Mouse (Mus musculus): ENCODE results near the gene Gm37240. TPM values are rescaled to one million over a fixed set of nuclear protein-coding genes. Genes with fewer than 3 reads are reported as not detected.

Gm37240 gene
- polyA plus RNA-seq, 1 experiment from 2014 or later: 13.4 TPM

- H3K27ac ChIP-seq (replicated peaks; ENCODE audit: low read depth, low read length): no peak overlapping the region
- H3K36me3 ChIP-seq (ENCODE audit: control insufficient read depth, insufficient read depth, low read length): no peaks in the 10 kb centered on the region
- H3K27me3 ChIP-seq (replicated peaks; ENCODE audit: control insufficient read depth, insufficient read depth, low read length): no peaks in the 10 kb centered on the region
- DNase-seq (ENCODE audit: low spot score) (no peak), ATAC-seq (ENCODE audit: low read depth) (no peak)
- WGBS: 94% methylated on average over 6 of the region's 6 CpGs
- no peak overlapping the region for H3K4me3 ChIP-seq (ENCODE audit: low read depth, low read length)
- no peak overlapping the region for H3K9ac ChIP-seq (ENCODE audit: low read depth, low read length)
- no peaks in the 10 kb centered on the region for H3K4me1 ChIP-seq (ENCODE audit: control insufficient read depth, insufficient read depth, low read length)
- no peaks in the 10 kb centered on the region for H3K9me3 ChIP-seq (ENCODE audit: control insufficient read depth, low read length)
- H3K4me2 ChIP-seq (ENCODE audit: low read depth, low read length): no peak overlapping the region
Measured at GRCm38 (mm10) chr3:85021816-85022215, 865.5 kb downstream of the Gm37240 start.

GRCm38 (mm10) chr3:85020137-85020536 is 867.2 kb downstream of the Gm37240 start:
- Histone ChIP-seq H3K4me2 (ENCODE audit: low read depth, low read length) (no peak overlapping the region), H3K4me1 (ENCODE audit: control insufficient read depth, insufficient read depth, low read length) (no peaks in the 10 kb centered on the region), H3K4me3 (ENCODE audit: low read depth, low read length) (no peak overlapping the region), H3K9me3 (ENCODE audit: control insufficient read depth, low read length) (no peaks in the 10 kb centered on the region), H3K27me3 (replicated peaks; ENCODE audit: control insufficient read depth, insufficient read depth, low read length) (no peaks in the 10 kb centered on the region), H3K27ac (replicated peaks; ENCODE audit: low read depth, low read length) (no peak overlapping the region), H3K36me3 (ENCODE audit: control insufficient read depth, insufficient read depth, low read length) (no peaks in the 10 kb centered on the region), H3K9ac (ENCODE audit: low read depth, low read length) (no peak overlapping the region)
- DNase-seq (ENCODE audit: low spot score) (no peak), ATAC-seq (ENCODE audit: low read depth) (no peak)

- Histone ChIP-seq H3K4me3 (ENCODE audit: low read depth, low read length) (no peak overlapping the region), H3K27ac (replicated peaks; ENCODE audit: low read depth, low read length) (no peak overlapping the region), H3K9ac (ENCODE audit: low read depth, low read length) (no peak overlapping the region), H3K27me3 (replicated peaks; ENCODE audit: control insufficient read depth, insufficient read depth, low read length) (no peaks in the 10 kb centered on the region), H3K9me3 (ENCODE audit: control insufficient read depth, low read length) (no peaks in the 10 kb centered on the region), H3K36me3 (ENCODE audit: control insufficient read depth, insufficient read depth, low read length) (no peaks in the 10 kb centered on the region), H3K4me2 (ENCODE audit: low read depth, low read length) (no peak overlapping the region), H3K4me1 (ENCODE audit: control insufficient read depth, insufficient read depth, low read length) (no peaks in the 10 kb centered on the region)
- WGBS: 52% methylated on average over 9 of the region's 9 CpGs
- DNase-seq (ENCODE audit: low spot score) (peak; percentile 13), ATAC-seq (ENCODE audit: low read depth) (no peak)
Measured at GRCm38 (mm10) chr3:85015667-85016066, 871.7 kb downstream of the Gm37240 start.

- 87% methylated on average over 6 of the region's 6 CpGs for WGBS
- ATAC-seq (ENCODE audit: low read depth): no peak
Measured at GRCm38 (mm10) chr3:85012889-85013288, 874.4 kb downstream of the Gm37240 start.

GRCm38 (mm10) chr3:85005257-85005656 is 882.1 kb downstream of the Gm37240 start:
- WGBS: 93% methylated on average over 2 of the region's 2 CpGs
- H3K9me3 ChIP-seq (ENCODE audit: control insufficient read depth, low read length): no peaks in the 10 kb centered on the region
- no peaks in the 10 kb centered on the region for H3K27me3 ChIP-seq (replicated peaks; ENCODE audit: control insufficient read depth, insufficient read depth, low read length)

More at GRCm38 (mm10) chr3:85012889-85013288, 874.4 kb downstream of the Gm37240 start:
- H3K4me3 ChIP-seq (ENCODE audit: low read depth, low read length): no peak overlapping the region
- H3K4me1 ChIP-seq (ENCODE audit: control insufficient read depth, insufficient read depth, low read length): no peaks in the 10 kb centered on the region
- H3K27me3 ChIP-seq (replicated peaks; ENCODE audit: control insufficient read depth, insufficient read depth, low read length): no peaks in the 10 kb centered on the region
- no peak overlapping the region for H3K27ac ChIP-seq (replicated peaks; ENCODE audit: low read depth, low read length)
- no peak overlapping the region for H3K9ac ChIP-seq (ENCODE audit: low read depth, low read length)
- no peaks in the 10 kb centered on the region for H3K9me3 ChIP-seq (ENCODE audit: control insufficient read depth, low read length)
- H3K36me3 ChIP-seq (ENCODE audit: control insufficient read depth, insufficient read depth, low read length): no peaks in the 10 kb centered on the region
- no peak overlapping the region for H3K4me2 ChIP-seq (ENCODE audit: low read depth, low read length)
- DNase-seq (ENCODE audit: low spot score): no peak

DNA sequence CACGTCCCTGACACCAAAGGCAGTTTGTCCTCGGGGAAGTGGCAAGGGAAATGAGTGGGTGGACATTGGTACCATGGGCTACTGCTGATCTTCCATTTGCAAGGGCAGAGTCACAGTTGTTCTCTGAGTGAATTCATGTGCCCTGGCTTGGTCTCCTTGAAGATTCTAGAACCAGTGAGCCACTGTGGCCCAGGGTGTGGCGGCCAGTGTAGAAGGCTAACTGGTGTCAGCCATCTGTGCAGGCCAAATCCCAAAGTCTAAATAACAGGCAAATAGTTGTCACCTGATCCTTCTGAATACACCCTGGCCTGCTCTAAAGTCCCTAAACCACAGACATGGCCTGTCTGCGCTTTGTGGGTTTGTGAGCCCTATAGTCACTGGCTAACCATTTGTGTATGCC is 898.4 kb downstream of the Gm37240 start:
- H3K36me3 ChIP-seq (ENCODE audit: control insufficient read depth, insufficient read depth, low read length): no peaks in the 10 kb centered on the region
- H3K4me3 ChIP-seq (ENCODE audit: low read depth, low read length): no peak overlapping the region
- DNase-seq (ENCODE audit: low spot score) (peak; percentile 47), ATAC-seq (ENCODE audit: low read depth) (0 out of 2 replicates have a peak, but pooled peaks have one; percentile 30)
- no peaks in the 10 kb centered on the region for H3K9me3 ChIP-seq (ENCODE audit: control insufficient read depth, low read length)
- H3K27ac ChIP-seq (replicated peaks; ENCODE audit: low read depth, low read length): no peak overlapping the region
- H3K27me3 ChIP-seq (replicated peaks; ENCODE audit: control insufficient read depth, insufficient read depth, low read length): no peaks in the 10 kb centered on the region
- H3K4me1 ChIP-seq (ENCODE audit: control insufficient read depth, insufficient read depth, low read length): no peaks in the 10 kb centered on the region
- WGBS: 83% methylated on average over 4 of the region's 4 CpGs
- H3K4me2 ChIP-seq (ENCODE audit: low read depth, low read length): no peak overlapping the region
- no peak overlapping the region for H3K9ac ChIP-seq (ENCODE audit: low read depth, low read length)

More at GRCm38 (mm10) chr3:85005257-85005656, 882.1 kb downstream of the Gm37240 start:
- Histone ChIP-seq H3K4me1 (ENCODE audit: control insufficient read depth, insufficient read depth, low read length) (no peaks in the 10 kb centered on the region), H3K4me2 (ENCODE audit: low read depth, low read length) (no peak overlapping the region), H3K4me3 (ENCODE audit: low read depth, low read length) (no peak overlapping the region), H3K9ac (ENCODE audit: low read depth, low read length) (no peak overlapping the region), H3K36me3 (ENCODE audit: control insufficient read depth, insufficient read depth, low read length) (no peaks in the 10 kb centered on the region), H3K27ac (replicated peaks; ENCODE audit: low read depth, low read length) (no peak overlapping the region)
- no peak for ATAC-seq (ENCODE audit: low read depth)
- no peak for DNase-seq (ENCODE audit: low spot score)

GRCm38 (mm10) chr3:84985121-84985625 is 902.1 kb downstream of the Gm37240 start:
- H3K4me1 ChIP-seq (ENCODE audit: control insufficient read depth, insufficient read depth, low read length): no peaks in the 10 kb centered on the region
- no peak for ATAC-seq (ENCODE audit: low read depth)
- no peak for DNase-seq (ENCODE audit: low spot score)
- no peak overlapping the region for H3K4me2 ChIP-seq (ENCODE audit: low read depth, low read length)
- H3K36me3 ChIP-seq (ENCODE audit: control insufficient read depth, insufficient read depth, low read length): 0 out of 2 replicates have a peak, but pooled peaks cover 1% of the 10 kb centered on the region
- no peaks in the 10 kb centered on the region for H3K27me3 ChIP-seq (replicated peaks; ENCODE audit: control insufficient read depth, insufficient read depth, low read length)
- no peak overlapping the region for H3K9ac ChIP-seq (ENCODE audit: low read depth, low read length)
- WGBS: 83% methylated on average over 8 of the region's 8 CpGs
- no peak overlapping the region for H3K4me3 ChIP-seq (ENCODE audit: low read depth, low read length)
- H3K27ac ChIP-seq (replicated peaks; ENCODE audit: low read depth, low read length): no peak overlapping the region
- no peaks in the 10 kb centered on the region for H3K9me3 ChIP-seq (ENCODE audit: control insufficient read depth, low read length)

DNA sequence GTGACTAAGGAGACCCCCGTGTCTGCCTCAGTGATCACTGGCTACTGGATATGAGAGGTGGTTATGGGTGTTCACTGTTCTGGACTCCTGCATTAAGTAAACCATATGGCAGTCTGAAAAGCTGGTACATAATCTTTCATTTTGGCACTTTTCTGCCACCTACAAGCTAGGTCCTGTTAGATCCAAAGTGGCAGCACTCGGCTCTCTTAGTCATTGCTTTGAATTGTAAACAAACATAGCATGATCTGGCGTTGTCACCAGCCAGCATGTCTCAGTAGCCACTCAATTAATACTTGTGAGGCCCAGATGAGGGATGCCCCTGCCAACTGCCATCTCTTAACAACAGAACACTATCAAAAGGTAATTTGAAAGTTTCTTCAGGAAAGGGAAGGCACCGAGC is 904.6 kb downstream of the Gm37240 start:
- Histone ChIP-seq H3K4me2 (ENCODE audit: low read depth, low read length) (no peak overlapping the region), H3K36me3 (ENCODE audit: control insufficient read depth, insufficient read depth, low read length) (peaks cover 5% of the 10 kb centered on the region; the same call in 1 of the 2 replicates), H3K9me3 (ENCODE audit: control insufficient read depth, low read length) (no peaks in the 10 kb centered on the region), H3K4me1 (ENCODE audit: control insufficient read depth, insufficient read depth, low read length) (no peaks in the 10 kb centered on the region), H3K9ac (ENCODE audit: low read depth, low read length) (no peak overlapping the region), H3K4me3 (ENCODE audit: low read depth, low read length) (no peak overlapping the region), H3K27me3 (replicated peaks; ENCODE audit: control insufficient read depth, insufficient read depth, low read length) (no peaks in the 10 kb centered on the region), H3K27ac (replicated peaks; ENCODE audit: low read depth, low read length) (no peak overlapping the region)
- 61% methylated on average over 4 of the region's 4 CpGs for WGBS
- DNase-seq (ENCODE audit: low spot score): no peak
- ATAC-seq (ENCODE audit: low read depth): no peak

DNA sequence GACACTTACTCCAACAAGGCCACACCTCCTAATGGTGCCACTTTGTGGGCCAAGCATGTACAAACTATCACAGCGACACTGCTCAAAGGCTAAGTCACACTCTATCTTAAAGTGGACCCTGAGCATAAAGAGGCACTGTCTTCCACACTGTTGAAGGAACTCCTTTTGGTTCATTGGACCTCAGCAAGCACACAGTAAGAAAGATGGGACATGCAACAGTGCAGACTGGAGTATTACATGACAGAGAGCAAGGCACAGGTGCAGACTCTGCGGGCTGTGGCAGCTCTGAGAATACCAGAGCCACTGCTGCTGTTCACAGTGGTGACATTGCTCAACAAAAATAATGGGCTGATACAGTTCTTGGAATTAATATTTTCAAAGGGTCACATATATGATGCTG is 907.2 kb downstream of the Gm37240 start:
- H3K36me3 ChIP-seq (ENCODE audit: control insufficient read depth, insufficient read depth, low read length): peaks cover 24% of the 10 kb centered on the region; the same call in 1 of the 2 replicates
- H3K9me3 ChIP-seq (ENCODE audit: control insufficient read depth, low read length): no peaks in the 10 kb centered on the region
- no peak overlapping the region for H3K4me3 ChIP-seq (ENCODE audit: low read depth, low read length)
- DNase-seq (ENCODE audit: low spot score) (no peak), ATAC-seq (ENCODE audit: low read depth) (no peak)
- no peak overlapping the region for H3K4me2 ChIP-seq (ENCODE audit: low read depth, low read length)
- H3K9ac ChIP-seq (ENCODE audit: low read depth, low read length): no peak overlapping the region
- H3K4me1 ChIP-seq (ENCODE audit: control insufficient read depth, insufficient read depth, low read length): no peaks in the 10 kb centered on the region
- no peaks in the 10 kb centered on the region for H3K27me3 ChIP-seq (replicated peaks; ENCODE audit: control insufficient read depth, insufficient read depth, low read length)
- 98% methylated on average over 2 of the region's 2 CpGs for WGBS
- H3K27ac ChIP-seq (replicated peaks; ENCODE audit: low read depth, low read length): no peak overlapping the region
